Mouse (Mus musculus): ENCODE measurements around the gene Zfp704. TPM values are rescaled to one million over a fixed set of nuclear protein-coding genes. Genes with fewer than 3 reads are reported as not detected.
A peak's percentile ranks its signal among the peaks of the same experiment; 100 is the strongest.

The Zfp704 gene
- polyA plus RNA-seq, 1 experiment, result 1.7 TPM

DNA sequence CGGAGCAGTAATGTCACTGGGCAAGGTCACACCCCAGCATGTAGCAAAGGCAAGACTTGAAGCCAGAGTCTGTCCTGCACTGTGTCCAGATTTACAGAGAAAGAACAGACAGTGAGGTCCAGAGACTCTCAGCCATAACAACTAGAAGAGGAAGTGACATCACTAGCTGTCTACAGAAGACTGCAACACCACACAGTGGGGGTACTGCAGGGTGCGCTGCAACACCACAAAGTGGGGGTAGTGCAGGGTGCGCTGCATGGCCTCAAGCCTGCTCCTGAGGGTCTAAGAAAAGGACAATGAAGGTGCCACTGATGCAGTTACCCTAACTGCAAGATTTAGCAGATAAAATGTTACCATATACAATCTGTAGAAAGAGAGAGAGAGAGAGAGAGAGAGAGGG, 11.8 kb downstream of the Zfp704 start:
- Histone ChIP-seq H3K4me3 (ENCODE audit: insufficient read depth, poor library complexity, severe bottlenecking) (no peak overlapping the region), H3K27me3 (ENCODE audit: control insufficient read depth, insufficient read depth, insufficient read length) (no peaks in the 10 kb centered on the region), H3ac (ENCODE audit: control insufficient read depth, insufficient read length, low read depth) (no peak overlapping the region), H3K79me3 (ENCODE audit: low read depth) (no peaks in the 10 kb centered on the region), H3K36me3 (ENCODE audit: control insufficient read depth, insufficient read depth) (no peaks in the 10 kb centered on the region), H3K79me2 (ENCODE audit: control insufficient read depth, insufficient read depth) (no peaks in the 10 kb centered on the region)
- no peak for TF ChIP-seq CTCF (IDR thresholded peaks at IDR 0.05; ENCODE audit: control insufficient read depth, insufficient read depth, insufficient read length)
- no peak for TF ChIP-seq MYOD1 (IDR thresholded peaks at IDR 0.05; ENCODE audit: control insufficient read depth, insufficient read length, low read depth)
- no peak for TF ChIP-seq CEBPB (IDR thresholded peaks at IDR 0.05; ENCODE audit: low read depth)
- no peak for TF ChIP-seq MYOG (IDR thresholded peaks at IDR 0.05; ENCODE audit: control insufficient read depth, extremely low read depth, insufficient read length)
- TF ChIP-seq FOSL1 (IDR thresholded peaks at IDR 0.05; ENCODE audit: insufficient read depth, low read length, poor library complexity, severe bottlenecking), result no peak
- no peak for TF ChIP-seq MAX (IDR thresholded peaks at IDR 0.05)
- no peak for TF ChIP-seq USF1 (IDR thresholded peaks at IDR 0.05; ENCODE audit: low read depth)

DNA sequence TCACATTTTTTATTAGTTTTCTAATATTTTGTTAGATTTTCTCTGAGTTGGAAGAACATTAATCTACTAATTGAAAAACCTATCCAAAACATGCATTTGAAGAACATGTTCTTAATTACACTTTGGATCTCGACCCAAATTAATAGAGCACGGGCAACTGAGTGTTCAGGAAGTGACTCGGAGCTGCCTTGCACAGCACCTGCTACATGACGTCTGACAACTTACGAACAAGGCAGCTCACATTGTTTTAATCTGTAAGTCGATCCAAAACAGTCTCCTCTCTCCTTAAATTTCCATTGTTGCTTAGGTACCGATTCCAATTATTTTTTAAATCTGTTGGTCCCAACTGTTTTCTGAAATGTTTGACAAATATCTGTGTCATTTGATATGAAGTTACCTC, 15.4 kb downstream of the Zfp704 start:
- Histone ChIP-seq H3K4me3 (ENCODE audit: insufficient read depth, poor library complexity, severe bottlenecking) (no peak overlapping the region), H3ac (ENCODE audit: control insufficient read depth, insufficient read length, low read depth) (no peak overlapping the region), H3K79me3 (ENCODE audit: low read depth) (no peaks in the 10 kb centered on the region), H3K27me3 (ENCODE audit: control insufficient read depth, insufficient read depth, insufficient read length) (no peaks in the 10 kb centered on the region), H3K36me3 (ENCODE audit: control insufficient read depth, insufficient read depth) (no peaks in the 10 kb centered on the region), H3K79me2 (ENCODE audit: control insufficient read depth, insufficient read depth) (no peaks in the 10 kb centered on the region)
- TF ChIP-seq FOSL1 (IDR thresholded peaks at IDR 0.05; ENCODE audit: insufficient read depth, low read length, poor library complexity, severe bottlenecking), result no peak
- peak; percentile 66 for TF ChIP-seq MYOD1 (IDR thresholded peaks at IDR 0.05; ENCODE audit: control insufficient read depth, insufficient read length, low read depth)

DNA sequence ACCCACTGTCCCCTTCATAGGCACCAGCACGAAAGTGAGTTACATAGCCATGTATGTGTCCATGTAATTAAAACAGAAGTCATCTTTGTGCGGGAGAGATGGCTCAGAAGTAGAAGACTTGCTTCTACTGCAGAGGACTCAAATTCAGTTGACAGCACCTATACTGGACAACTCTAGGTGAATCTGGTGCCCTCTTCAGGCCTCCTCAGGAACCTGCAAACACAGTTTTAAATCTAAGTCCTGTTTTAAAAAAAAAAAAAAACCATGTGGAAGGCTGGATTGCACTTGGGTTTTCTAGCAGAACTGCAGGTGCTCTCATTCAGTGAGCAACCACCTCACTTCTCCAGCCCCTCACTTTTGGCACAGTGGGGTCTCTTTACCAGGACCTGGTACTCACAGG, 16.1 kb downstream of the Zfp704 start:
- no peaks in the 10 kb centered on the region for H3K79me3 ChIP-seq (ENCODE audit: low read depth)
- TF ChIP-seq FOSL1 (IDR thresholded peaks at IDR 0.05; ENCODE audit: insufficient read depth, low read length, poor library complexity, severe bottlenecking) (no peak), USF1 (IDR thresholded peaks at IDR 0.05; ENCODE audit: low read depth) (no peak), CEBPB (IDR thresholded peaks at IDR 0.05; ENCODE audit: low read depth) (no peak), MYOD1 (IDR thresholded peaks at IDR 0.05; ENCODE audit: control insufficient read depth, insufficient read length, low read depth) (no peak), CTCF (IDR thresholded peaks at IDR 0.05; ENCODE audit: control insufficient read depth, insufficient read depth, insufficient read length) (no peak), MYOG (IDR thresholded peaks at IDR 0.05; ENCODE audit: control insufficient read depth, extremely low read depth, insufficient read length) (no peak), MAX (IDR thresholded peaks at IDR 0.05) (no peak)

DNA sequence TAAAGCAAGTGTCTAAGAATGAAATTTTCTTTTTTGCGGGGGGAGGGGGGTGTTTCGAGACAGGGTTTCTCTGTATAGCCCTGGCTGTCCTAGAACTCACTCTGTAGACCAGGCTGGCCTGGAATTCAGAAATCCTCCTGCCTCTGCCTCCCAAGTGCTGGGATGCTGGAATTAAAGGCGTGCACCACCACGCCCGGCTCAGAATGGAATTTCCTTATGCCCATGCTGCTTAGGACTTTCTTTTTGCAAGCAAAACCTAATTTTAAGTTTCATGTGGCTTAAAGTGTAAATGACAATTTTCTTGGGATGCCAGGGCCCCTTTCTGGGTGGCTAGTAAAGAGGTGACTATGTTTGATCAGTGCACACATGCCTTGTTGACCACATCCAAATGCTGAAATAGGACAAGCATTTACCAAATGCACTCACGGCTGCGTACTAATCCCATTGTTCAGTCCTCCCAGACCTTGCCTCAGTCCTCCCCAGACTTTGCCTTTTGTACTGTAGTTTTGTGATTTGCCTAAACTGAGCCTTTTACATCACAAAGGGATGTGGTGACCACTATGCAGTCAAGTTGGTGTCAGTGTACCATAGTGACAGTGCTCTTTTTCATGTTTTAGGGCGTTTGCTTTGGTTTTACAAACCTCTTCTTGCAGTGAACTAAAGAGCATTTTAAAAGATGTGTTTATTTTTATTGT, 18.3 kb downstream of the Zfp704 start:
- H3K4me3 ChIP-seq (ENCODE audit: insufficient read depth, poor library complexity, severe bottlenecking), result no peak overlapping the region
- no peak for TF ChIP-seq MYOG (IDR thresholded peaks at IDR 0.05; ENCODE audit: control insufficient read depth, extremely low read depth, insufficient read length)
- TF ChIP-seq USF1 (IDR thresholded peaks at IDR 0.05; ENCODE audit: low read depth), result no peak
- no peak for TF ChIP-seq FOSL1 (IDR thresholded peaks at IDR 0.05; ENCODE audit: insufficient read depth, low read length, poor library complexity, severe bottlenecking)
- TF ChIP-seq CTCF (IDR thresholded peaks at IDR 0.05; ENCODE audit: control insufficient read depth, insufficient read depth, insufficient read length), result no peak
- TF ChIP-seq MYOD1 (IDR thresholded peaks at IDR 0.05; ENCODE audit: control insufficient read depth, insufficient read length, low read depth), result no peak
- no peaks in the 10 kb centered on the region for H3K36me3 ChIP-seq (ENCODE audit: control insufficient read depth, insufficient read depth)
- no peaks in the 10 kb centered on the region for H3K27me3 ChIP-seq (ENCODE audit: control insufficient read depth, insufficient read depth, insufficient read length)
- H3ac ChIP-seq (ENCODE audit: control insufficient read depth, insufficient read length, low read depth), result no peak overlapping the region
- H3K79me2 ChIP-seq (ENCODE audit: control insufficient read depth, insufficient read depth), result no peaks in the 10 kb centered on the region
- no peaks in the 10 kb centered on the region for H3K79me3 ChIP-seq (ENCODE audit: low read depth)

More for the DNA sequence above, 16.1 kb downstream of the Zfp704 start:
- H3ac ChIP-seq (ENCODE audit: control insufficient read depth, insufficient read length, low read depth), result no peak overlapping the region
- H3K27me3 ChIP-seq (ENCODE audit: control insufficient read depth, insufficient read depth, insufficient read length), result no peaks in the 10 kb centered on the region
- H3K4me3 ChIP-seq (ENCODE audit: insufficient read depth, poor library complexity, severe bottlenecking), result no peak overlapping the region
- H3K36me3 ChIP-seq (ENCODE audit: control insufficient read depth, insufficient read depth), result no peaks in the 10 kb centered on the region
- H3K79me2 ChIP-seq (ENCODE audit: control insufficient read depth, insufficient read depth), result no peaks in the 10 kb centered on the region

DNA sequence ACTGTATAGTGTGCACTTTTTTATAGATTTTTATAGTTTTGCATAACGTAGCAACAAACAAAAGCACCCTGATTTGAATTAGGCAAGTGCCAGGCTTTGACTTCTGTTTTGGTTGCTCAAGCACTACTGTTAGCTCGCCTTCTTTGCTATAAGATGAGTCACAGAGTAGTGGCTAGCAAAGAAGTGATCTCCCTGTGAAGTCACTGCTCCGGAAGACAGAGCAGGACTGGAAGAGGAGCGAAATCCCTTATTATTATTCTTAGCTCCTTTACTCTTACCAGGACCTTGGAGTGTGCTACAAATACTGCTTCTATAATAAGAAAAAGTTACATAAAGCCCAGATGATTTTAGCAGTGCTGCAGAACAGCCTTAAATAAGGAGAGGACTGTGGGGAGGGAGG, 21.2 kb downstream of the Zfp704 start:
- H3K79me2 ChIP-seq (ENCODE audit: control insufficient read depth, insufficient read depth), result no peaks in the 10 kb centered on the region
- no peaks in the 10 kb centered on the region for H3K36me3 ChIP-seq (ENCODE audit: control insufficient read depth, insufficient read depth)
- H3ac ChIP-seq (ENCODE audit: control insufficient read depth, insufficient read length, low read depth), result no peak overlapping the region
- no peaks in the 10 kb centered on the region for H3K27me3 ChIP-seq (ENCODE audit: control insufficient read depth, insufficient read depth, insufficient read length)
- H3K79me3 ChIP-seq (ENCODE audit: low read depth), result no peaks in the 10 kb centered on the region
- no peak for TF ChIP-seq FOSL1 (IDR thresholded peaks at IDR 0.05; ENCODE audit: insufficient read depth, low read length, poor library complexity, severe bottlenecking)
- TF ChIP-seq MAX (IDR thresholded peaks at IDR 0.05), result no peak
- TF ChIP-seq CTCF (IDR thresholded peaks at IDR 0.05; ENCODE audit: control insufficient read depth, insufficient read depth, insufficient read length), result no peak
- no peak for TF ChIP-seq MYOG (IDR thresholded peaks at IDR 0.05; ENCODE audit: control insufficient read depth, extremely low read depth, insufficient read length)
- TF ChIP-seq MYOD1 (IDR thresholded peaks at IDR 0.05; ENCODE audit: control insufficient read depth, insufficient read length, low read depth), result no peak
- no peak for TF ChIP-seq CEBPB (IDR thresholded peaks at IDR 0.05; ENCODE audit: low read depth)
- no peak for TF ChIP-seq USF1 (IDR thresholded peaks at IDR 0.05; ENCODE audit: low read depth)
- H3K4me3 ChIP-seq (ENCODE audit: insufficient read depth, poor library complexity, severe bottlenecking), result no peak overlapping the region

DNA sequence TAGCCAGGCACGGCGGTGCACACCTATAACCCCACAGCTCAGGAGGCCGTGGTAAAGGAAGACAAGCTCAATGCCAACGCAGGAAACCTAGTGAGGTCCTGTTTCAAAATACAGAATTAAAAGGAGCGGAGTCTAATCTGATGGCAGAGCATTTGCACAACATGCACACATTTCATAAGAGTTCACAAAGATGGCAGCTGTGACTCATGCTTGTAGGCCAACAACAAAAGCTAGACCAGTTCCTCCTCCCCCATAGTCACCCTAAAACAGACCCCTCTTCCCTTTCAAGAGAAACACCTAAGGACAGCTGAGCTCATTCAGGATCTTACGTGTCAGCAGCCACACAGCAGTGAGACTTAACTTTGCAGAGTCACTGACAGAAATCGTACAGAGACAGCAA, 22.6 kb downstream of the Zfp704 start:
- no peaks in the 10 kb centered on the region for H3K36me3 ChIP-seq (ENCODE audit: control insufficient read depth, insufficient read depth)
- no peaks in the 10 kb centered on the region for H3K79me3 ChIP-seq (ENCODE audit: low read depth)
- TF ChIP-seq MYOD1 (IDR thresholded peaks at IDR 0.05; ENCODE audit: control insufficient read depth, insufficient read length, low read depth) (no peak), MAX (IDR thresholded peaks at IDR 0.05) (no peak), CEBPB (IDR thresholded peaks at IDR 0.05; ENCODE audit: low read depth) (no peak), USF1 (IDR thresholded peaks at IDR 0.05; ENCODE audit: low read depth) (no peak), MYOG (IDR thresholded peaks at IDR 0.05; ENCODE audit: control insufficient read depth, extremely low read depth, insufficient read length) (no peak), FOSL1 (IDR thresholded peaks at IDR 0.05; ENCODE audit: insufficient read depth, low read length, poor library complexity, severe bottlenecking) (no peak), CTCF (IDR thresholded peaks at IDR 0.05; ENCODE audit: control insufficient read depth, insufficient read depth, insufficient read length) (no peak)
- H3K27me3 ChIP-seq (ENCODE audit: control insufficient read depth, insufficient read depth, insufficient read length), result no peaks in the 10 kb centered on the region
- H3K79me2 ChIP-seq (ENCODE audit: control insufficient read depth, insufficient read depth), result no peaks in the 10 kb centered on the region
- H3ac ChIP-seq (ENCODE audit: control insufficient read depth, insufficient read length, low read depth), result no peak overlapping the region
- H3K4me3 ChIP-seq (ENCODE audit: insufficient read depth, poor library complexity, severe bottlenecking), result no peak overlapping the region

Measured in C2C12 (cell line).